Mouse (Mus musculus): ENCODE measurements around the gene Exoc6b.

DNA sequence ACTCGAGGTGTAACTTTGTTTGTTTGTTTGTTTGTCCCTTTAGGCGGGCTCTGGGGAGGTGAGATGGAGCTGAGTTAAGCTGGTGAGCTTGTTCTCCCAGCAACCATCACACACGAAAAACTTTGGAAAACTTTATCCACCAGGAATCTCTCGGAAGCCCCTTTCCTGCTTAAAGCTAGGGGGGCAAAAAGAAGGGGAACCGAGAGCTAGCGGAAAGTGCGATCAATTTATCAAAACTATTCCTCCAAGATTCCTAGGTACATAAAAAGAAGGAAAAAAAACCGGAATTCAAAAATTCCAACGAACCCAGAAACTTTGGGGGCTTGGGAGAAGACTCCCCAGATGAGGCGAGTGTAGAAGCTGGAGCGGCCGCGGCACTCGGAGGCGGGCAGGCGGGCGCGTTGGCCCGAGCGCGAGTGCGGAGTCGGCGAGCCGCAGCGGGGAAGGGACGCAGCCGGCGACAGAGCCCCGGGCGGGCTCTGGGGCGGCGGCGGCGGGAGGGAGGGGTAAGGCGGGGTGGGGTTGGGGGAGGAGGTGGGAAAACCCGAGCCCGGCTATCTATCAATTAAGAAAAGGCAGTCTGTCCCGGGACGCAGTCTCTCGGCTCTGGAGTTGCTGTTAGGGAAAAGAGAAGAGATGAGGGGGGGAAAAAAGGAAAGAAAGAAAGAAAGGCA, 481.0 kb downstream of the Exoc6b start:
- no peak for TF ChIP-seq CTCF (IDR thresholded peaks at IDR 0.05; ENCODE audit: low read depth)
- TF ChIP-seq EP300 (optimal IDR thresholded peaks at IDR 0.05), result no peak

Data from stomach, postnatal 0 days (tissue).